Mouse (Mus musculus): ENCODE measurements at regions not wholly inside any gene's neighbourhood (a gene's known extent, or its start where the extent isn't known, plus 50 kb on each side); places are given as distances from the start of the nearest gene placed in this dataset.
A peak's percentile ranks its signal among the peaks of the same experiment; 100 is the strongest.

DNA sequence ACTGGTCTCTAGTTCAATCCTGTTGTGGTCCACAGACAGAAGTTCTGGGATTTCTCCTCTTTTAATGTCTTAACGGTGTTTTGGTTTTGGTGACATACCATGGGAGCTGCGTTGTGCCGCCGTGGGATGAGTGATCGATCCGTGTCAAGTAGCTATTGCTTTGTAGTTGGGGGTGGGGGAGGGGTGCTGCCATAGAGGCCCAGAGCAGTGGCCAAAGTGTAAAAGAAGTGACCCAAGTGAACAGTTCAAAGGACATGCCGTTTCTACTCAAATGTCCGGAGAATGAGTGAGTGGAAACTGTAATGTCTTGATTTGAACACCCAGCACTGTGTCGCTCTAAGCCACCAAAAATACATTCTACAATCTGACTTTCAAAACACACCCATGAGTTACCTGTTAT is 123.7 kb upstream of the Rpl34 start:
- Histone ChIP-seq H3K27me3 (ENCODE audit: control insufficient read depth, insufficient read depth, low read length) (no peaks in the 10 kb centered on the region), H3K4me1 (ENCODE audit: control insufficient read depth, insufficient read depth, insufficient read length, low read length) (peaks cover 9% of the 10 kb centered on the region; the same call in 1 of the 2 replicates), H3K36me3 (ENCODE audit: control insufficient read depth, insufficient read depth, low read length) (no peaks in the 10 kb centered on the region), H3K4me3 (ENCODE audit: low read depth, low read length) (no peak overlapping the region), H3K27ac (ENCODE audit: insufficient read depth, low read depth, low read length) (no peak overlapping the region)
- WGBS = 86% methylated on average over 9 of the region's 9 CpGs
- TF ChIP-seq CTCF (IDR thresholded peaks at IDR 0.05; ENCODE audit: extremely low read depth, insufficient read length, insufficient replicate concordance, low read depth, low read length) (no peak), POLR2A (IDR thresholded peaks at IDR 0.05; ENCODE audit: low read depth, low read length) (no peak)

DNA sequence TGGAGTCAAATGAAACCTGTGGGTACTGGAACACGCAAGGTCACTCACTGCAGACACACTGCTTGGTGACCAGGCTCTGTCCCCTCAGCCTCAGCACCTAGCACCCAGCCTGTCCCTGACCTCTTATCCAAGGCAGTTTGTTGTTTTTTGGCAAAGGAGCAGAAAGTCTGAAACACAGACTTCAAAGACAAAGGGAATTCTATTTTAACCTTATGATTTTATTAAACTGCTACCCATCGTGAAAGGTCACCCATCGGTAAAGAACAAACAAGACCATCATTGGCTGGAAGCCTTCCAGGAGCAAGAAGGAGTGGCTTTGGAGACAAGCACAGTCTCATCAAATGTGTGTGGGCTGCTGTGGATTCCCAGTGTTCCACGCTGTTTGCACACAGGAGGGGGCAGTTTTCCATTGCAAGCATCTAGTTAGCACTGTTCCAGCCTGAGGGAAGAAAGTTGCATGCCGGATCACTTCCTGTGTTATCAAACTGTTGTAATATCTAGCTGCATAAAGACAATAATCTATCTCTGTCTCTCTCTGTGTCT is 120.6 kb upstream of the Rpl34 start:
- Histone ChIP-seq H3K27me3 (ENCODE audit: control insufficient read depth, insufficient read depth, low read length) (no peaks in the 10 kb centered on the region), H3K4me1 (ENCODE audit: control insufficient read depth, insufficient read depth, insufficient read length, low read length) (peaks cover 9% of the 10 kb centered on the region; the same call in 1 of the 2 replicates), H3K36me3 (ENCODE audit: control insufficient read depth, insufficient read depth, low read length) (no peaks in the 10 kb centered on the region), H3K4me3 (ENCODE audit: low read depth, low read length) (no peak overlapping the region), H3K27ac (ENCODE audit: insufficient read depth, low read depth, low read length) (no peak overlapping the region)
- TF ChIP-seq CTCF (IDR thresholded peaks at IDR 0.05; ENCODE audit: extremely low read depth, insufficient read length, insufficient replicate concordance, low read depth, low read length) (no peak), POLR2A (IDR thresholded peaks at IDR 0.05; ENCODE audit: low read depth, low read length) (no peak)
- WGBS = 33% methylated on average over 5 of the region's 5 CpGs

DNA sequence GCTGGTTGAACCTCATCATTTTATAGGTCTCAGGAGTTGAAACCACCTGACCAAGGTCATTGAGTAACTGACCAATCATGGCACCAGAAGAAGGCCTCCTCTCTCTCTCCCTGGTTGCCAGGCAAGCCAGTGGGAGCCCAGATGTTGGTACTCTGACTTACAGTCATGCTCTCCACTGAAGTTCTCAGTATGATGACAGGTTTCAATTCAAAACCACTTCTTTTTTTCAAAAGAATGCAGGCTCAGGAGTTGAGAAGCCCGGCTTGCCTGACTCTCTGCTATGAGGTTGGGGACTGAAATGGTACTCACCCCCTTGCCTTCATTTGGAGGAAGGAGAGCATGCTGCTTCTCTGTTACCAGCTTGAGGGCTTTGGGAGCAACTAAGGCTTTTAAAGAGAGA is 111.6 kb upstream of the Rpl34 start:
- TF ChIP-seq CTCF (IDR thresholded peaks at IDR 0.05; ENCODE audit: extremely low read depth, insufficient read length, insufficient replicate concordance, low read depth, low read length) (no peak), POLR2A (IDR thresholded peaks at IDR 0.05; ENCODE audit: low read depth, low read length) (no peak)
- H3K4me1 ChIP-seq (ENCODE audit: control insufficient read depth, insufficient read depth, insufficient read length, low read length) = peaks cover 5% of the 10 kb centered on the region
- 62% methylated on average over 1 of the region's 1 CpGs for WGBS
- H3K27me3 ChIP-seq (ENCODE audit: control insufficient read depth, insufficient read depth, low read length) = no peaks in the 10 kb centered on the region
- H3K4me3 ChIP-seq (ENCODE audit: low read depth, low read length) = no peak overlapping the region
- H3K36me3 ChIP-seq (ENCODE audit: control insufficient read depth, insufficient read depth, low read length) = no peaks in the 10 kb centered on the region
- H3K27ac ChIP-seq (ENCODE audit: insufficient read depth, low read depth, low read length) = no peak overlapping the region; the same call in 1 of the 2 replicates

DNA sequence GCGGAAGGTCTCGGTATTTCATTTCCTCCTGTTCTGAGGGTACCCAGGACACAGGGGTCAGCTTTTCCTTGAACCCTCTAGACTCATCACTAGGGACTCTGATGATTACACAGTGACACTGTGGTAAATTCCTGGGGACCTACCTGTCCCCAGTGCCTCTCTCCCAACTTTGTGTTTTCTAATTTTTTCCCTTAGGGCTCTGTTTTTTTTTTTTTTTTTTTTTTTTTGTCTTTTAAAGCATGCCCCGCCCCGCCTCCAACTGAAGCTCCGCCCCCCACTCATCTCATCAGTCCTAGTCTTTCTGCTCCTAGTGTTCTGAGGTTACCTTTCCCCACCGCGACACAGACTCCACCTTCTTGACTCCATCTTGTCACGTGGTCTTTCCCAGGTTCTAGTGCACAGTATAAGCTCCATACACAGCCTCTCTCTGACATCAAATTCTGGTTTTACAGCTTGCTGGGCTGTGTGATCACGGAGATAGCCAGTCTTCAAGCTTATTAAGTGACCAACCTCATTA is 109.8 kb upstream of the Rpl34 start:
- TF ChIP-seq POLR2A (IDR thresholded peaks at IDR 0.05; ENCODE audit: low read depth, low read length) = no peak
- TF ChIP-seq CTCF (IDR thresholded peaks at IDR 0.05; ENCODE audit: extremely low read depth, insufficient read length, insufficient replicate concordance, low read depth, low read length) = no peak
- Histone ChIP-seq H3K4me1 (ENCODE audit: control insufficient read depth, insufficient read depth, insufficient read length, low read length) (peaks cover 5% of the 10 kb centered on the region), H3K4me3 (ENCODE audit: low read depth, low read length) (no peak overlapping the region), H3K27me3 (ENCODE audit: control insufficient read depth, insufficient read depth, low read length) (no peaks in the 10 kb centered on the region), H3K27ac (ENCODE audit: insufficient read depth, low read depth, low read length) (no peak overlapping the region), H3K36me3 (ENCODE audit: control insufficient read depth, insufficient read depth, low read length) (no peaks in the 10 kb centered on the region)
- 88% methylated on average over 9 of the region's 9 CpGs for WGBS

DNA sequence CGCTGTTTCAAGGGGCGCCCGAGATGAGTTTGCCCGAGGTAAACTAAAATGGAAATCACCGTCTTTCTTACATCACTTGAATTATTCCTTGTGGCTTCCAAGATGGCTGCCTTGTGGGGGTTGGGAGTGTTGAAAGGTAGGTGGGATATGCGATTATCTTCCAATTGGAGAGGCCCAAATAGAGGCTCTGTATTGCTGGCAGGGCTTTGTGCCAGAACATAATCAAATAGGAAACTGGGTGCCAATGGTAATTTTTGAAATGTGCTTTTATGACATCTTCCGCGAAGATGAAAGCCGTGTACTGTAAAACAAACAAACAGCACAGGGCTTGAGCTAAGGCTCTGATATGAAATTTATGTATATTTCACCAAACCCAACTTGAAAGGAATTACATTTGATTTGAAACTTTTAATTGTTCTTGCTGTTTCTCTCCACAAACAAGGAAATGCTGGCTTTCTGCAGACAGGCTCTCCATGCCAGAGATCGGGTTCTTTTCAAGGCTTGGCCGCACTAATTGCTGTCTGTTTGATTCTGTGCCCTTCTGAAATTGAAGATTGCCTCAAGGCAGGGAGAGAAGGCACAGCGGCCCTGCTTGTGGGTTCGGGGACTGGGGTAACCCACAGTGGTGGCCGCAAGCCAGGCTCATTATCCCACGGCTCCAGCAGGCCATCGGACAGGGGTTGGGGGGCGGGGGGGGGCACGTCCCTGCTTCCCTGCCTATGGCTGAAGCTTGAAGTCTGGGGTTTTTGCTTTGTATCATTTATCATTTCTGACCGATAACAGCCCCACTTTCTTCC is 108.6 kb upstream of the Rpl34 start:
- Histone ChIP-seq H3K36me3 (ENCODE audit: control insufficient read depth, insufficient read depth, low read length) (no peaks in the 10 kb centered on the region), H3K27ac (ENCODE audit: insufficient read depth, low read depth, low read length) (no peak overlapping the region), H3K4me1 (ENCODE audit: control insufficient read depth, insufficient read depth, insufficient read length, low read length) (peaks cover 6% of the 10 kb centered on the region), H3K4me3 (ENCODE audit: low read depth, low read length) (no peak overlapping the region), H3K27me3 (ENCODE audit: control insufficient read depth, insufficient read depth, low read length) (no peaks in the 10 kb centered on the region)
- no peak for TF ChIP-seq CTCF (IDR thresholded peaks at IDR 0.05; ENCODE audit: extremely low read depth, insufficient read length, insufficient replicate concordance, low read depth, low read length)
- TF ChIP-seq POLR2A (IDR thresholded peaks at IDR 0.05; ENCODE audit: low read depth, low read length) = no peak
- 43% methylated on average over 19 of the region's 19 CpGs for WGBS

DNA sequence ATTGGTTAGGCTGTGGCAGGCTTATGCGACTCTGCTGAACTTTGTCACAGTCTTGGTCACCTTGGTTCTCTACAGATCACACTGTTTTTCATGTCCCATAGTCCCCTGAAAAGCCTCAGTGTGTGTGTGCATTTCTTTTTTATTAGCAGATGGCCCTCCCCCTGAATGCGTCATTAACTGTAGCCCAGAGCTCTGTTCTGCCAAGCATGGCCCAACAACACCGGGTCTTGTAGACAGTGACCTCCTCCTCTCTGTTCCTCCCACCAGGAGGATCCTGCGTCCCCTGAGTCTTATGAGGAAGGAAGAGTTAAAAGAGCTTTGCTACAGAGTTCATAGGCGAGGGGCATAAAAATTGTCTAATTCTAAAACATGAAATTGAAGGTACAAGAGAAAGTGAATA is 103.5 kb upstream of the Rpl34 start:
- no peak for TF ChIP-seq POLR2A (IDR thresholded peaks at IDR 0.05; ENCODE audit: low read depth, low read length)
- TF ChIP-seq CTCF (IDR thresholded peaks at IDR 0.05; ENCODE audit: extremely low read depth, insufficient read length, insufficient replicate concordance, low read depth, low read length) = no peak
- Histone ChIP-seq H3K36me3 (ENCODE audit: control insufficient read depth, insufficient read depth, low read length) (no peaks in the 10 kb centered on the region), H3K4me3 (ENCODE audit: low read depth, low read length) (no peak overlapping the region), H3K27ac (ENCODE audit: insufficient read depth, low read depth, low read length) (peak overlapping the region; percentile 93), H3K27me3 (ENCODE audit: control insufficient read depth, insufficient read depth, low read length) (no peaks in the 10 kb centered on the region), H3K4me1 (ENCODE audit: control insufficient read depth, insufficient read depth, insufficient read length, low read length) (peaks cover 10% of the 10 kb centered on the region; the same call in 1 of the 2 replicates)
- WGBS = 30% methylated on average over 5 of the region's 5 CpGs

DNA sequence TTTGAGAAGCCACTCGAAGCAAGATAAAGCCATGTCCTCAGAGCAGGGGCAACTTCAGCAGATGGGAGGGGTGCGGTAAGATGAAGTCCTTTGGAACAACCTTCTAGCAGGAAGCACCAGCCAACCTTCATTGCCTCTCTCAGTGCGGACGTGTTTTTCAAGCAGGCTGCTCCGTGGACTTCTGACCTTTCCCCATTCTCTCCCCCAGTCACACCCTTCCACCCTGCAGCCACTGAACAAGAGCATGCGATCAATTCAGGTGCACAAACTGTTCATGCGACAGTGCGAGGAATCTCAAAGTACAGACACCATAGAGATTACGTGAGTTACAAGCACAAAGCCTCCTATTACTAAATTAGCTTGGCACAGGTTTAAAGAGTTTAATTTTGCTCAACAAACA is 102.9 kb upstream of the Rpl34 start:
- Histone ChIP-seq H3K27ac (ENCODE audit: insufficient read depth, low read depth, low read length) (peak overlapping the region; percentile 93), H3K4me1 (ENCODE audit: control insufficient read depth, insufficient read depth, insufficient read length, low read length) (peaks cover 10% of the 10 kb centered on the region; the same call in 1 of the 2 replicates), H3K4me3 (ENCODE audit: low read depth, low read length) (no peak overlapping the region), H3K27me3 (ENCODE audit: control insufficient read depth, insufficient read depth, low read length) (no peaks in the 10 kb centered on the region), H3K36me3 (ENCODE audit: control insufficient read depth, insufficient read depth, low read length) (no peaks in the 10 kb centered on the region)
- TF ChIP-seq POLR2A (IDR thresholded peaks at IDR 0.05; ENCODE audit: low read depth, low read length) (no peak), CTCF (IDR thresholded peaks at IDR 0.05; ENCODE audit: extremely low read depth, insufficient read length, insufficient replicate concordance, low read depth, low read length) (no peak)
- WGBS = 22% methylated on average over 9 of the region's 9 CpGs
